Mouse (Mus musculus) forebrain, embryonic 13.5 days (tissue): ENCODE results near the gene Plscr3. TPM values are rescaled to one million over a fixed set of nuclear protein-coding genes. Genes with fewer than 3 reads are reported as not detected.

Experiments used
- ATAC-seq: fragments of 200-750 bp; cut with Nextera tagmentation; 2 replicates; pipeline ENCODE4 v1.8.0; 2017
- H3K27ac ChIP-seq: fragments of 300-500 bp; sonication (generic); 2 replicates; pipeline ENCODE4 v1.5.1; 2015; ENCODE audit warnings: inconsistent platforms, mild to moderate bottlenecking, moderate library complexity
- H3K27me3 ChIP-seq: fragments of 300-500 bp; sonication (generic); 2 replicates; pipeline ENCODE4 v1.6.1; 2015; ENCODE audit warnings: mild to moderate bottlenecking, inconsistent platforms
- H3K36me3 ChIP-seq: fragments of 300-500 bp; sonication (generic); 2 replicates; pipeline ENCODE4 v1.6.1; 2015; ENCODE audit warnings: mild to moderate bottlenecking, inconsistent platforms; ENCODE audit not compliant: poor library complexity, severe bottlenecking
- H3K4me1 ChIP-seq: fragments of 300-500 bp; sonication (generic); 2 replicates; pipeline ENCODE4 v1.6.1; 2015; ENCODE audit warnings: inconsistent platforms
- H3K4me2 ChIP-seq: fragments of 300-500 bp; sonication (generic); 2 replicates; pipeline ENCODE4 v1.6.1; 2015; ENCODE audit warnings: inconsistent platforms, mild to moderate bottlenecking, moderate library complexity
- H3K4me3 ChIP-seq: fragments of 300-500 bp; sonication (generic); 2 replicates; pipeline ENCODE4 v1.5.1; 2015; ENCODE audit warnings: mild to moderate bottlenecking, inconsistent platforms
- H3K9ac ChIP-seq: fragments of 300-500 bp; sonication (generic); 2 replicates; pipeline ENCODE4 v1.6.1; 2015; ENCODE audit warnings: mild to moderate bottlenecking, inconsistent platforms
- H3K9me3 ChIP-seq: fragments of 300-500 bp; sonication (generic); replicated peaks from 2 replicates; pipeline ENCODE4 v1.6.1; 2016; ENCODE audit warnings: inconsistent platforms
- WGBS: fragments of 180-500 bp; shearing (Covaris S2); methylation state at CpG from one replicate; pipeline ENCODE4 v1.1.7; 2015; 5-methylcytosine and 5-hydroxymethylcytosine counted together
- polyA plus RNA-seq: library from polyadenylated mRNA; unstranded; fragments of >200 nt; fragmentation: Nextera tagmentation; extraction: Ambion mirVana; gene quantifications from 2 replicates; pipeline ENCODE4 v1.2.1, GENCODE M21; 2015

Gene Plscr3
- polyA plus RNA-seq, 1 experiment from 2014 or later, result 44.1 TPM

DNA sequence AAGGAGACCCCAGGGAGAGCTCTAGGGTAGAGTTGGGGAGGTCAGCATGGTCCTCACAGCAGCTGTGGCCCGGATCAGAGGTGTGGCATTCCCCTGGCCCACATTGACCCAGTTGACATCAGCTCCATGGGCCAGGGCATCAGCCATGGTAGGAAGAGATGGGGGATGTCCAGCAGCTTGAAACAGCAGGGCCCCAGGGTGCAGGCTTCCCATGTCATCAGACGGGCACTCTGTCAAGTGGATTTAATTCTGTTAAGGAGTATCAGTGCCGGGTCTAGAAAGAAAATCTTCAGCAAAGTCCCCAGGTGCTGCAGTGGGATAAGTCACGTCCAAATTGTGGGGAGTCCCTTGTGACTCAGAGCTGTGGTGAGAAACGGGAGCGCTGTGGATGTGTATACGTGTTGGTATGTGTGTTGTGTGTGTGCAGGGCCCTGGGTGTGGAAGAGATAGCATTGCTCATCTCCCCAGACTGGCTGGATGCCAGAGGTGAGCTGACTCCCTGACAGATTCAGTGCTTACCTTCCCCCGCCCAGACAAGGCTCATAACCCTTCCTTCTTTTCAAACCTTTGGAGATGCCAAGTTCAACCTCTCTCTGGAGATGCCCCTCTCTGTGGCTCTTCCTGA is 37.5 kb downstream of the Plscr3 start:
- Histone ChIP-seq H3K36me3 (no peaks in the 10 kb centered on the region), H3K4me2 (no peak overlapping the region), H3K9ac (no peak overlapping the region), H3K27me3 (peaks cover 39% of the 10 kb centered on the region), H3K9me3 (no peaks in the 10 kb centered on the region), H3K27ac (no peak overlapping the region), H3K4me1 (peaks cover 18% of the 10 kb centered on the region), H3K4me3 (no peak overlapping the region)
- 90% methylated on average over 8 of the region's 8 CpGs for WGBS
- ATAC-seq, result no peak

DNA sequence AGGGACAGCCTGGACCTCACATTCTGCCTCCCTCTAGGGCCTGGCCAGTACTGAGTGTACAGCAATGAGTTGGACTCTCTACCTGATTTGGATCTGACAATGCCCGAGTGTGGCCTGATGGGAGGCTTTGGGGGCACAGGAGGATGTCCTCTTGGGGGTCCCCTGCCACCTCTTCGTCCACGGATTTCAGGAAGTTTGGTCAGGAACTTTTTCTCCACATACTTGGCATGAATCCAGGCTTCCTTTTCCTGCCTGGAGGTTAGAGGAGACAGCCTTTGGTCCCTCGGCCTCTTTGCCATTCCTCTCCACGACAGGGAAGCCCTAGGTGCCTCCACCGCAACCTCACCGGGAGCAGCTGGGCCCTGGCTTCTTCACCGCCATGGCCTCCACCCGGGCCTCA is 38.1 kb downstream of the Plscr3 start:
- Histone ChIP-seq H3K4me2 (no peak overlapping the region), H3K36me3 (no peaks in the 10 kb centered on the region), H3K9ac (no peak overlapping the region), H3K9me3 (no peaks in the 10 kb centered on the region), H3K27me3 (peaks cover 35% of the 10 kb centered on the region), H3K27ac (no peak overlapping the region), H3K4me3 (no peak overlapping the region), H3K4me1 (peaks cover 18% of the 10 kb centered on the region)
- ATAC-seq, result no peak
- 91% methylated on average over 9 of the region's 9 CpGs for whole genome bisulfite sequencing

DNA sequence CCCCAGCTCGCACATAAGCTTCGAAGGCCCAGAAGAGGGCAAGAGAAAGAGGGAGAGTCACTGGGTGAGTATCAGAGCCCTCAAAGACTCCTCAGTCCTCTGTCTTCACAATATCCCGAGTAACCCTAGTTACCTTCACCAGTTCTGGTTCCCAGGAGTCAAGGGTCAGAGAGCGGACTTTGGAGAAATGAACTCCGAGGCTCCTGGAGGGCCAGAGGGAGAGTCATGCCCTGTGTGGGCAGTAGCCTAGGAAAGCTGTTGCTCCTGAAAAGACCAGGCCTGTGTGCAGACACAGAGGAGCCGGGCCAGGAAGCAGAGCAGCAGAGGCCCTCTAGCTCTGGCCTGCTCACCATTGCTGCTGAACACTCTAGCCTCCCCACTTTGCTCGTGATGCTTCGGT is 38.5 kb downstream of the Plscr3 start:
- H3K9me3 ChIP-seq, result no peaks in the 10 kb centered on the region
- H3K27ac ChIP-seq, result no peak overlapping the region
- peaks cover 18% of the 10 kb centered on the region for H3K4me1 ChIP-seq
- H3K4me2 ChIP-seq, result no peak overlapping the region
- H3K9ac ChIP-seq, result no peak overlapping the region; the same call in 1 of the 2 replicates
- no peak overlapping the region for H3K4me3 ChIP-seq
- no peak for ATAC-seq
- WGBS, result 88% methylated on average over 8 of the region's 8 CpGs
- peaks cover 31% of the 10 kb centered on the region for H3K27me3 ChIP-seq
- no peaks in the 10 kb centered on the region for H3K36me3 ChIP-seq

DNA sequence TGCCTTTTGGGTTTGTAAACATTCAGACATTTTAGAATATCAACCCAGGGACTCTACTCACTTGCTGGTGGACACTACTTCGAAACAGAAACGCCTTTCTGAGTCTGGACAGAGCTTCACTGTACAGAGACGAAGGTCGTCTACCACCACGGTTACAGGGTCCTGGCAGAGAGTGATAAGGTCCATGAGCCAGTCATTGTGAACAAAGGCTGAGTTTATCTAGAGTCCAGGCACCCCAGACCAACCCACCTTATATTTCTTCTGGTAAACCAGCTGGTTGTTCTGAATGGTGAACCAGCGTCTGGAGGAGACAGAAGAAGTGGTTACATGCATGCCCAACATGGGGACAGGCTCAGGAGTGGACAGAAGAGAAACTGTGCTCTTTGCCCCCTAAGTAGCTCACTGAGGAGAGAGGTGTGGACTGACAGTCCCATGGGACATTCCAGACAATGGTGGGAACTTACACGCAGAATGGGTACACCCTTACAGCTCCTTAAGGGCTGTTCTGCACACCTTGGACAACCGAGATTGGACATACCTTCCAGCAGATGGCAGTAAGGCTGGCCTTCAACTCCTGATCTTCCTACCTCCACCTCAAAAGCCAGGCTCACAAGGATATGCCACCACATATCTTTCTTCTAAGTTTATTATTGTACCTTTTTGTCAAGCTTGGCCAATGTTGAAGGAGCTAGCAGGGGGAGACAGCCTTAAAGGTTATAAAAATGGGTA is 40.9 kb downstream of the Plscr3 start:
- WGBS, result 74% methylated on average over 8 of the region's 8 CpGs
- no peak for ATAC-seq
- H3K27ac ChIP-seq, result no peak overlapping the region
- no peak overlapping the region for H3K4me2 ChIP-seq
- H3K9ac ChIP-seq, result no peak overlapping the region
- no peaks in the 10 kb centered on the region for H3K36me3 ChIP-seq
- no peaks in the 10 kb centered on the region for H3K4me1 ChIP-seq
- H3K27me3 ChIP-seq, result peaks cover 8% of the 10 kb centered on the region
- H3K4me3 ChIP-seq, result no peak overlapping the region
- no peaks in the 10 kb centered on the region for H3K9me3 ChIP-seq

DNA sequence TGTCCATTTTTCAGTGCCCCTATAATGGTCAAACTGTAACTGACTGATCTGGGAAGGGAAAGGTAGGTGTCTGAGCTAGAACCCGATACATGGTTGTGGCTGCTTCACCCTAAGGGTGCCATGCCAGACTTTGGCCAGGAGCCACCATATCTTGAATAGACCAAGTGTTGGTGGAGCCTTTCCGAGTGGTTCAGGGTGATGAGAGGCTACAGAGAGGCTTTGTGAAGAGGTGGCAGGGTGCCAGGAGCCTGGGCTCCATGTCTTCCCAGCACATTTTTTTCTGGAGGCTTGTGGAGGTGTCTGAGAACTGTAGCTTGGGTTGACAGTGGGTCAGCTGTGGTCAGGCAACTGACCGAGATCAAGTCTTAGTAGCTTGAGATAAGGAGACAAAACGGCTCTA is 45.3 kb downstream of the Plscr3 start:
- no peaks in the 10 kb centered on the region for H3K27me3 ChIP-seq
- H3K27ac ChIP-seq, result no peak overlapping the region
- H3K9me3 ChIP-seq, result no peaks in the 10 kb centered on the region
- no peaks in the 10 kb centered on the region for H3K36me3 ChIP-seq
- ATAC-seq, result no peak
- H3K4me3 ChIP-seq, result no peak overlapping the region
- H3K9ac ChIP-seq, result no peak overlapping the region
- 70% methylated on average over 4 of the region's 4 CpGs for WGBS
- H3K4me1 ChIP-seq, result no peaks in the 10 kb centered on the region
- no peak overlapping the region for H3K4me2 ChIP-seq

DNA sequence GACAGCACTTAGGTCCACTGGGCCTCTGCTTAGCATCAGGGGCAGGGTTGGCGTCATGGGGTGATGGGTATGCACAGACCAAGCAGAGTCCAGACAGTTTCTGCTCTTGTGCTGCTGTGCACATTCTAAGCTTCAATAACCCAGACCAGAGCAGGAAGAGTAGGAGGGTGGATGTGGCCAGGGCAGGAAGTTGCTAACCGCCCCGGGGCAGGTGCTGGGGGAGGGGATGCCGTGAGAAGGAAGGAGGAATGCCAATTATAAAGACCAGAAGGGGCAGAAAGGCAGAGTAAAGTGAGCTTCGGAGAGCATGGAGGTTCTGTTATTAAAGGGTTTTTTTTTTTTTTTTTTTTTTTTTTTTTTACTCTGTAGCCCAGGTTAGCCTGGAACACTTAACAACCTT is 48.5 kb downstream of the Plscr3 start:
- H3K9me3 ChIP-seq, result no peaks in the 10 kb centered on the region
- 95% methylated on average over 5 of the region's 5 CpGs for WGBS
- no peak for ATAC-seq
- no peak overlapping the region for H3K27ac ChIP-seq
- no peak overlapping the region for H3K4me3 ChIP-seq
- no peak overlapping the region for H3K9ac ChIP-seq
- H3K36me3 ChIP-seq, result no peaks in the 10 kb centered on the region
- H3K4me2 ChIP-seq, result no peak overlapping the region
- no peaks in the 10 kb centered on the region for H3K27me3 ChIP-seq
- peaks cover 13% of the 10 kb centered on the region for H3K4me1 ChIP-seq

DNA sequence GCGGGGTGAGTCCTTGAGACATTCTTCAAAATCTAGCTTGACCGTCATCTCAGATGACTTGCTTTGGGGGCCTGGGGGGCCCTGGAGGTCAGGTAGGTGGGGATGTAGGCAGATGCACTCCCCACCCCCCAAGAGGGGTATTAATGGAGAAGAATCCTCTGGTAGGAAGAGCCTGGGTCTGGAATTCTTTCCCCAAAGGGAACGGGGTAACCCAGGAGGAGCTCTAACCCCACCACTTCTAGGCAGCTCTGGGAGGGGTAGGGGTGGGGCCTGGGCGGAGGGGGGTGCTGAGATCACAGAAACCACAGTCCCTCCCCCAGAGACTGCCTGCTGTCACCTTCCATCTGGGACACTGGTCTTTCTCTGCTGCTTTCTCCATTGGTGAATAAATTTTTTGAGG is 49.1 kb downstream of the Plscr3 start, which contains the start of gene Acap1:
TSS of gene Acap1 (minus strand) at position 249 of the 400 bp plus-strand sequence.
- H3K27ac ChIP-seq, result no peak within 1 kb of the TSS
- H3K36me3 ChIP-seq, result no peaks in the 10 kb centered on the region
- no peaks in the 10 kb centered on the region for H3K27me3 ChIP-seq
- H3K4me3 ChIP-seq, result no peak within 1 kb of the TSS
- no peak for ATAC-seq
- H3K4me2 ChIP-seq, result no peak within 1 kb of the TSS
- H3K9ac ChIP-seq, result no peak within 1 kb of the TSS
- H3K9me3 ChIP-seq, result no peaks in the 10 kb centered on the region
- H3K4me1 ChIP-seq, result peaks cover 17% of the 10 kb centered on the region
- 83% methylated on average over 4 of the region's 4 CpGs for WGBS

DNA sequence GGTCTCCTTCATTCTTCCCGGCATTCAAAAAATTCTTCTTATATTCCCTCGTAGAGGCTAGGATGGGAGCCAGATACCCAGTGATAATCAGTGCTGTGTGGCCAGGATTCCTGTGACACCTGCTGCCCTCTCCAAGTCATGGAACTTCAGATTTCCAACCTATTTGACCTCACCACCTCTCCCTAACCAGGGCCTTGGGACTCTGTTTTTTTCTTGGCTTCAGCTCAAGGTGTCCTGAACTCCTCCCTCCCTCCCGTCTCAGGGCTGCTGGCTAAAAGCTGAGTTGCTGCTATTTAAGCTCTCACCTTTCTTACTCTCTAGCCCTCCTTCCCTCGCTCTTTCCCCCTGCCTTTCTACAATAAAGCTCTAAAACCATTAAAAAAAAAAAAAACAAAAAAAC is 53.7 kb downstream of the Plscr3 start:
- Histone ChIP-seq H3K4me2 (peak overlapping the region; percentile 95), H3K4me1 (peaks cover 32% of the 10 kb centered on the region), H3K4me3 (peak overlapping the region; percentile 89), H3K27ac (no peak overlapping the region), H3K9me3 (no peaks in the 10 kb centered on the region), H3K27me3 (no peaks in the 10 kb centered on the region), H3K36me3 (peaks cover 19% of the 10 kb centered on the region), H3K9ac (peak overlapping the region; percentile 97)
- WGBS, result 15% methylated on average over 4 of the region's 4 CpGs
- no peak for ATAC-seq

DNA sequence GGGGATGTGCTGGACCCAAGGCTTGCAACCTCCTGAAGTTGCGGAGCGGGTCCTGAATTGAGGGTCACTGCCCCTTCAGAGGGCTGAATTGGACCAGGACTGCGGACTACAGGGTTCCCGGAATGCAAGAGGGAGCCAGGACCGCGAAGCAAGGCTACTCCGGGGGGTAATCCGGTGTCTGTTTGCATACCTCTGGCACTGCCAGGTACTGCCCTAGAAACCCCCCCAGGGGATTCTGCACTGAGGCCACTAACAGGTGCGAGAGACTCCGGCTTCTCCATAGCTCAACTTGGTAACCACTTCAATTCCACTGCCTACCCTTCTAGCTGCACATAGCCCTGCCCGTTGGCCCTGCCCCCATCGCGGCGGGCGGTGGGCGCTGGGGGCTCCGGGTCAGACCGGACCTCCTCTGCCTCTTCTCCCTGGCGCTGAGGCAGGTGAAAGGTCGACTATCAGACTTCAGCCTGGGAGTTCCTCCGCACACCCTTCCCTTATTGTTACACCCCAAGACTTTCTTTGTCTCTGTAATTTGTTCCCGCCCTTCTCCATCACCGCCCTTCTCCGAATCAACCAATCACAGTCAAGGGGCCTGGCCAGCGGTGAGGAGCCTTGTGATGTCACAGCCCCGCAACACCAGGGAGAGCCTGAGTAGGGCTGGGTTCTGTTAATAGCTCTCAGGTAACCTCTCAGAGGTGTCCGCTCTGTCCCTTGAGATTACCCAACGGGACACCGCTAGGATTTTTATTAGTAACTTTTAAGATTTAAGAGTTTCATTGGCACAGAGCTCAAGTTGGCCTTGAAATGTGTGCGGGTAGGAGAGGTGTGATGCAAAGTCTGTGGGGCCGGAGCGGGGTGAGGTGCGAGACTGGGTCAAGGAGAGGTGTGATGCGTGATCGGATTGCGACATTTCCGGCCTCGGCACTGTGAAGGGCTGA is 54.6 kb downstream of the Plscr3 start, which contains the start of the genes 2810408A11Rik and Neurl4:
TSS of gene 2810408A11Rik (minus strand) at position 517 of the 935 bp plus-strand sequence.
TSS of gene Neurl4 (plus strand) at position 602 of the 935 bp plus-strand sequence.
- H3K9ac ChIP-seq, result peak within 1 kb of the TSS; percentile 97
- peak within 1 kb of the TSS; percentile 96 for H3K27ac ChIP-seq
- H3K4me3 ChIP-seq, result peak within 1 kb of the TSS; percentile 89
- H3K36me3 ChIP-seq, result peaks cover 27% of the 10 kb centered on the region
- H3K9me3 ChIP-seq, result no peaks in the 10 kb centered on the region
- WGBS, result under 1% methylated on average over 38 of the region's 38 CpGs
- peaks cover 32% of the 10 kb centered on the region for H3K4me1 ChIP-seq
- ATAC-seq, result peak; percentile 95
- peak within 1 kb of the TSS; percentile 95 for H3K4me2 ChIP-seq
- no peaks in the 10 kb centered on the region for H3K27me3 ChIP-seq

DNA sequence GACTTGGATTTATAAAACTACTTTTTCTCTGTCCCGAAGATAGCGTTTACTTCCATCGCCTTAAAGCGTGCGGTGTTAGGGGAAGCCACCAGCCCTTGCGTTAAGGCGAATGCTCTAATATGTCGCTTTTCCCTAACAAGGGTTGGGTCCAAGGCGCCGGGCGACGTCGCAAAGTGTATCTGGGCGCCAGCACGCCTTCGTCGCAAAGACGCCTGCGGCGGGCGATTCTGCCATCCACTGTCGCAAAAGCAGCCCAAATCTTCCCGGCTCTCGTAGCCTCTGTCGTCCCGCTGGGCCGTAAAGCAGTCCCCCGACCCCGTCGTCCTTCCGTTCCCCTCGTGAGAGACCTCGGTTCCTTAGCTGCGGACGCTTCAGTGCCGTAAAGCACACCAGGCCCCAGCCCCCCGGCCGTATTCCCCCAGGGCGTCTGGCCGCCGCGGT is 55.2 kb downstream of the Plscr3 start:
- peak; percentile 77 for ATAC-seq
- Histone ChIP-seq H3K9me3 (no peaks in the 10 kb centered on the region), H3K9ac (peak overlapping the region; percentile 97), H3K4me1 (peaks cover 32% of the 10 kb centered on the region), H3K27ac (peak overlapping the region; percentile 96), H3K27me3 (no peaks in the 10 kb centered on the region), H3K4me3 (peak overlapping the region; percentile 89), H3K36me3 (peaks cover 34% of the 10 kb centered on the region), H3K4me2 (peak overlapping the region; percentile 95)
- WGBS, result under 1% methylated on average over 42 of the region's 42 CpGs
